Mouse (Mus musculus) lung, adult 2 months (tissue): Measurements from ENCODE around the gene Cideb. TPM values are rescaled to one million over a fixed set of nuclear protein-coding genes. Genes with fewer than 3 reads are reported as not detected.

Source experiments
- DNase-seq: peaks from one replicate; pipeline ENCODE4 v3.0.0; 2022
- H3K4me1 ChIP-seq: fragments of 200-500 bp; 2 replicates; pipeline ENCODE4 v1.6.1; 2011; ENCODE audit warnings: low read length; ENCODE audit not compliant: control insufficient read depth, insufficient read depth
- H3K4me3 ChIP-seq: fragments of 200-500 bp; replicated peaks from 2 replicates; pipeline ENCODE3; 2011; ENCODE audit warnings: low read depth, mild to moderate bottlenecking, control low read depth, low read length; ENCODE audit errors: extremely low read depth
- CTCF ChIP-seq: fragments of 200-500 bp; IDR thresholded peaks from 2 replicates; pipeline ENCODE4 v1.5.1; 2011; ENCODE audit warnings: mild to moderate bottlenecking, low read length, control low read depth; ENCODE audit not compliant: insufficient read depth
- POLR2A ChIP-seq: fragments of 200-500 bp; IDR thresholded peaks from 2 replicates; pipeline ENCODE4 v1.6.1; 2011; ENCODE audit warnings: low read depth, mild to moderate bottlenecking, control low read depth, low read length, borderline replicate concordance; ENCODE audit errors: extremely low read depth
- whole genome bisulfite sequencing: fragments of 180-500 bp; shearing (Covaris S2); methylation state at CpG from one replicate; pipeline ENCODE4 v1.1.7; 2018; 5-methylcytosine and 5-hydroxymethylcytosine counted together
- polyA plus RNA-seq: library from polyadenylated mRNA; depleted of rRNA; stranded (reverse); fragments of >200 nt; gene quantifications from 2 replicates; pipeline ENCODE4 v1.2.3, GENCODE M21; 2012; rRNA removed

The Cideb gene
- polyA plus RNA-seq, 1 experiment = 4.0 TPM

DNA sequence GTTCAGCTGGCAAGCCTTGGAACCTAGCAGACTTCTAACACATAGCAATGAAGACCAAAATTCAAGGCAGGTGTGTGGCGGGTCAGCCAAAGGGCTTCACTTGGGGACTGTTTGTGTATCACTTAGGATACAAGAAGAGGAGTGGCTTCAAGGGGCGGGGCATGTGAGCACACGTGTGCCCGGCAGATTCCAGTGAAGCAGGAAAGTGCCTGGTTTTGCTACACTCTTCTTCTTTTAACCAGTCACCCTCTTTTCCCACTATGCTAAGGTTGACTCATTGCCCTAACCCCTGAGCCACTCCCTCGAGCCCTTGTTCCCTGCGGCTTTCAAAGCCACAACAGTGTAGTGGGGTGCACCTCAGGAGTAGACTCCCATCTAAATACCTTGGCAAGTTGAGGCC, 43.4 kb downstream of the Cideb start:
- 35% methylated on average over 6 of the region's 6 CpGs for WGBS
- DNase-seq = peak; percentile 48
- no peak for TF ChIP-seq POLR2A
- no peak for TF ChIP-seq CTCF
- no peak overlapping the region for H3K4me3 ChIP-seq
- peaks cover 2% of the 10 kb centered on the region; the same call in 1 of the 2 replicates for H3K4me1 ChIP-seq

- WGBS = 19% methylated on average over 4 of the region's 4 CpGs
- Histone ChIP-seq H3K4me3 (peak within 1 kb of the TSS; percentile 10), H3K4me1 (peaks cover 2% of the 10 kb centered on the region; the same call in 1 of the 2 replicates)
- TF ChIP-seq CTCF = no peak
- no peak for DNase-seq
Observed at GRCm38 (mm10) chr14:55713729-55714122, 44.5 kb downstream of the Cideb start, which contains the start of gene Tgm1. TSS of gene Tgm1 (minus strand) at chr14:55713926.

DNA sequence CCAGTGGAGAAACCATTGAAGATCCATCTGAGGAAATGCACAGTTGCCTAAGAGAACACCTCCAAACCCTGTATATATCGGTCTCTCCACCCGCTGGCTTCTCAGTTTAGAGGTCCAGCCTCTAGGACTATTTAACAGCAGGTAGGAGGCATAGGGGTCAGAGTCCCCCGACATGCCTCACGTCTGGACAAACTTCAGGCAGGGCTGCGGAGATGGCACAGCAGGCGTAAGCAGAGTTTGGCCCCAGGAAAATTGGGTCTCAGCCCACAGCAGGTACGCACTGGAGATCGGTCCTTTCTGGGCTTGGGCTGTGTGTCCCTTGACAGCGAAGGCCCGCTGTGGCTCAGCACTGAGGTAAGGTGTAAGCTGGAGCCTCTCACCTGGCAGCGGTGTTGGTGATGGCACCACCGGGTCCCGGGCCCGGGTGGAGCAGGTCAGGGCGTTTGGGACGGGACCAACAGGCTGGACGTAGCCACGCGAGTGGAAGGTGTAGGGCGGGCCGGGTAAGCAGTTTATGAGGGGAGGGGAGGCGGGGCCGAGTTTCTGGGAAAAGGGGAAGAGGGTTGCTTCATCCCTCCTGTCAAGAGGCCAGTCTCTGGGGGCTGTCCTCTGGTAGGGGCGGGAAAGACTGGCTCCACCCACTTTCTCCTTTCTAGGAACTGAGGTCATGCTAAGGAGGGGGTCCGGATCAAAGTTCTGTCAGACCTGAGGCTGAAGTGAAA, 45.1 kb downstream of the Cideb start:
- DNase-seq = peak; percentile 57
- Histone ChIP-seq H3K4me3 (peak overlapping the region; percentile 10), H3K4me1 (peaks cover 2% of the 10 kb centered on the region; the same call in 1 of the 2 replicates)
- WGBS = 14% methylated on average over 25 of the region's 25 CpGs
- TF ChIP-seq CTCF = no peak
- no peak for TF ChIP-seq POLR2A

- WGBS = 75% methylated on average over 7 of the region's 7 CpGs
- no peak for DNase-seq
- H3K4me1 ChIP-seq = peaks cover 2% of the 10 kb centered on the region; the same call in 1 of the 2 replicates
- no peak for TF ChIP-seq POLR2A
- TF ChIP-seq CTCF = no peak
- no peak overlapping the region for H3K4me3 ChIP-seq
Observed at GRCm38 (mm10) chr14:55711786-55712185, 46.5 kb downstream of the Cideb start.

- 85% methylated on average over 4 of the region's 4 CpGs for WGBS
- Histone ChIP-seq H3K4me1 (peaks cover 2% of the 10 kb centered on the region; the same call in 1 of the 2 replicates), H3K4me3 (no peak overlapping the region)
- TF ChIP-seq POLR2A = no peak
- TF ChIP-seq CTCF = no peak
- no peak for DNase-seq
Observed at GRCm38 (mm10) chr14:55709509-55709908, 48.7 kb downstream of the Cideb start.

DNA sequence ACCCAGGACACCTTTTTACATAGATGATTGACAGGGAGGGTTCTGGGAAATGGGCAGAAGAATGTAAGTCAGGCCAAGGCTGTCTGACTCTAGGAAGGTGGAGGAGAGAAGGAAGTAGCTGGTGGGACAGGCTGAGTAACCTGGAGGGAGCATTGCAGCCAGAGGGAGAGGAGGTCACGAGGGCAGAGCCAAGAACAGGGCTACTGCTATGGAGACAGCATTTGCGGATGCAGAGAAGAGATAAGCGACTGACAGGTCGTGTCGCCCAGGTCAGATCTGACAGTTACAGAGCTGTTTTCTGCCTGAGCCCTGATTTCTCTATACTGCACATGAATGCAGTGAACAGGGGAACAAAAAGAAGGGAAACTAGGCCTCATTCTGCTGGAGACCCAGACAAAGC, 50.9 kb downstream of the Cideb start:
- DNase-seq = no peak
- no peaks in the 10 kb centered on the region for H3K4me1 ChIP-seq
- no peak overlapping the region for H3K4me3 ChIP-seq
- 79% methylated on average over 5 of the region's 5 CpGs for WGBS
- no peak for TF ChIP-seq POLR2A
- no peak for TF ChIP-seq CTCF

GRCm38 (mm10) chr14:55706051-55706600, 52.1 kb downstream of the Cideb start:
- 76% methylated on average over 8 of the region's 8 CpGs for WGBS
- TF ChIP-seq CTCF = no peak
- no peak for TF ChIP-seq POLR2A
- Histone ChIP-seq H3K4me1 (no peaks in the 10 kb centered on the region), H3K4me3 (no peak overlapping the region)
- DNase-seq = no peak

Other genes with a start within 250 kb of the Cideb start
- 0.05 and 0.07 TPM in 2 replicates for gene Cpne6, start 248.0 kb downstream of the Cideb start, polyA plus RNA-seq
- not detected in 2 replicates for gene Nrl, start 233.5 kb downstream of the Cideb start, polyA plus RNA-seq
- gene Pck2, start 218.2 kb downstream of the Cideb start, polyA plus RNA-seq = 31.6 and 34.1 TPM in 2 replicates
- gene Dcaf11, start 198.5 kb downstream of the Cideb start, polyA plus RNA-seq = 96.0 and 124 TPM in 2 replicates
- gene A730061H03Rik, start 198.1 kb downstream of the Cideb start, polyA plus RNA-seq = 0.60 and 1.8 TPM in 2 replicates
- 5.1 and 17.5 TPM in 2 replicates for gene Fitm1, start 182.8 kb downstream of the Cideb start, polyA plus RNA-seq
- gene Psme1, start 180.3 kb downstream of the Cideb start, polyA plus RNA-seq = 82.8 and 98.6 TPM in 2 replicates
- 20.7 and 20.8 TPM in 2 replicates for gene Emc9, start 173.2 kb downstream of the Cideb start, polyA plus RNA-seq
- 45.0 and 60.5 TPM in 2 replicates for gene Psme2, start 167.3 kb downstream of the Cideb start, polyA plus RNA-seq
- gene Rnf31, start 166.8 kb downstream of the Cideb start, polyA plus RNA-seq = 37.7 and 42.8 TPM in 2 replicates
- 77.3 and 82.6 TPM in 2 replicates for gene Irf9, start 154.9 kb downstream of the Cideb start, polyA plus RNA-seq
- 6.0 and 9.7 TPM in 2 replicates for gene Rec8, start 140.4 kb downstream of the Cideb start, polyA plus RNA-seq
- gene Ipo4, start 122.5 kb downstream of the Cideb start, polyA plus RNA-seq = 52.7 and 83.9 TPM in 2 replicates
- gene Gm49378, start 120.6 kb downstream of the Cideb start, polyA plus RNA-seq = 6.0 and 9.5 TPM in 2 replicates
- 81.4 and 91.7 TPM in 2 replicates for gene Tm9sf1, start 114.7 kb downstream of the Cideb start, polyA plus RNA-seq
- 0.70 and 1.0 TPM in 2 replicates for gene Tssk4, start 108.3 kb downstream of the Cideb start, polyA plus RNA-seq
- 15.1 and 20.4 TPM in 2 replicates for gene Mdp1, start 98.0 kb downstream of the Cideb start, polyA plus RNA-seq
- 11.8 and 18.7 TPM in 2 replicates for gene Gmpr2, start 86.5 kb downstream of the Cideb start, polyA plus RNA-seq
- 170 and 270 TPM in 2 replicates for gene Nedd8, start 86.3 kb downstream of the Cideb start, polyA plus RNA-seq
- 11.9 and 14.8 TPM in 2 replicates for gene Tinf2, start 76.6 kb downstream of the Cideb start, polyA plus RNA-seq
- 3.4 and 30.7 TPM in 2 replicates for gene Tgm1, start 44.5 kb downstream of the Cideb start, polyA plus RNA-seq
- 42.0 and 57.3 TPM in 2 replicates for gene Rabggta, start 36.2 kb downstream of the Cideb start, polyA plus RNA-seq
- 69.2 and 89.0 TPM in 2 replicates for gene Dhrs1, start 12.8 kb downstream of the Cideb start, polyA plus RNA-seq
- 12.7 and 16.8 TPM in 2 replicates for gene Nop9, start 12.8 kb downstream of the Cideb start, polyA plus RNA-seq
- 1.1 and 2.6 TPM in 2 replicates for gene Ltb4r2, start 3.0 kb upstream of the Cideb start, polyA plus RNA-seq
- gene Ltb4r1, start 7.5 kb upstream of the Cideb start, polyA plus RNA-seq = 6.5 and 7.1 TPM in 2 replicates
- gene Adcy4, start 25.6 kb upstream of the Cideb start, polyA plus RNA-seq = 157 and 169 TPM in 2 replicates
- 7.5 and 10.0 TPM in 2 replicates for gene Ripk3, start 30.4 kb upstream of the Cideb start, polyA plus RNA-seq
- gene Nfatc4, start 64.7 kb upstream of the Cideb start, polyA plus RNA-seq = 26.4 and 27.3 TPM in 2 replicates
- 9.4 and 12.4 TPM in 2 replicates for gene Nynrin, start 95.6 kb upstream of the Cideb start, polyA plus RNA-seq
- 0.15 and 0.34 TPM in 2 replicates for gene Cbln3, start 125.9 kb upstream of the Cideb start, polyA plus RNA-seq
- 20.3 and 24.2 TPM in 2 replicates for gene Khnyn, start 126.5 kb upstream of the Cideb start, polyA plus RNA-seq
- 37.6 and 51.9 TPM in 2 replicates for gene Sdr39u1, start 141.8 kb upstream of the Cideb start, polyA plus RNA-seq
- gene Cma1, start 186.2 kb upstream of the Cideb start, polyA plus RNA-seq = 1.8 and 1.9 TPM in 2 replicates
- gene Cma2, start 192.5 kb upstream of the Cideb start, polyA plus RNA-seq = not detected in 2 replicates